Mouse (Mus musculus) lung, postnatal 0 days (tissue): ENCODE results near the gene Dthd1. TPM values are rescaled to one million over a fixed set of nuclear protein-coding genes. Genes with fewer than 3 reads are reported as not detected.
A peak's percentile ranks its signal among the peaks of the same experiment; 100 is the strongest.

ENCODE experiments used
- ATAC-seq: fragments of 200-750 bp; cut with Nextera tagmentation; 2 replicates; pipeline ENCODE4 v1.8.0; 2017; ENCODE audit warnings: moderate library complexity
- DNase-seq: peaks from one replicate; pipeline ENCODE4 v3.0.0-alpha.2; 2016; ENCODE audit warnings: low spot score
- H3K27ac ChIP-seq: fragments of 300-500 bp; sonication (generic); 2 replicates; pipeline ENCODE4 v1.5.1; 2014; ENCODE audit warnings: antibody characterized with exemption, mild to moderate bottlenecking, low read length, mixed read lengths
- H3K27me3 ChIP-seq: fragments of 300-500 bp; sonication (generic); replicated peaks from 2 replicates; pipeline ENCODE4 v1.6.1; 2014; ENCODE audit warnings: low read length, mixed read lengths; ENCODE audit not compliant: insufficient read depth
- H3K36me3 ChIP-seq: fragments of 300-500 bp; sonication (generic); 2 replicates; pipeline ENCODE4 v1.6.1; 2014; ENCODE audit warnings: low read length, mixed read lengths; ENCODE audit not compliant: insufficient read depth
- H3K4me1 ChIP-seq: fragments of 300-500 bp; sonication (generic); 2 replicates; pipeline ENCODE4 v1.6.1; 2014; ENCODE audit warnings: antibody characterized with exemption, low read depth, low read length, mixed read lengths; ENCODE audit not compliant: insufficient read depth
- H3K4me2 ChIP-seq: fragments of 300-500 bp; sonication (generic); replicated peaks from 2 replicates; pipeline ENCODE4 v1.6.1; 2014; ENCODE audit warnings: low read depth, mild to moderate bottlenecking, low read length, moderate library complexity, mixed read lengths
- H3K4me3 ChIP-seq: fragments of 300-500 bp; sonication (generic); 2 replicates; pipeline ENCODE4 v1.5.1; 2014; ENCODE audit warnings: low read depth, low read length
- H3K9ac ChIP-seq: fragments of 300-500 bp; sonication (generic); replicated peaks from 2 replicates; pipeline ENCODE4 v1.6.1; 2014; ENCODE audit warnings: low read depth, mild to moderate bottlenecking
- H3K9me3 ChIP-seq: fragments of 300-500 bp; sonication (generic); 2 replicates; pipeline ENCODE4 v1.6.1; 2016; ENCODE audit warnings: low read length, mixed read lengths
- CTCF ChIP-seq: IDR thresholded peaks from 2 replicates; pipeline ENCODE4 v1.5.1; 2016; ENCODE audit warnings: antibody characterized with exemption, mild to moderate bottlenecking
- EP300 ChIP-seq: IDR thresholded peaks from 2 replicates; pipeline ENCODE4 v1.6.1; 2016; ENCODE audit warnings: antibody characterized with exemption, mild to moderate bottlenecking, control low read depth
- WGBS: fragments of 180-500 bp; shearing (Covaris S2); extraction: QIAGEN DNeasy Blood & Tissue Kit; methylation state at CpG from one replicate; pipeline ENCODE4 v1.1.7; 2014; 5-methylcytosine and 5-hydroxymethylcytosine counted together
- polyA plus RNA-seq: library from polyadenylated mRNA; unstranded; fragments of >200 nt; fragmentation: Nextera tagmentation; extraction: Ambion mirVana; gene quantifications from 2 replicates; pipeline ENCODE4 v1.2.1, GENCODE M21; 2015

Dthd1 gene
- polyA plus RNA-seq, 1 experiment from 2014 or later: not detected

GRCm38 (mm10) chr5:62857502-62857901, 43.9 kb downstream of the Dthd1 start:
- TF ChIP-seq CTCF: no peak
- no peak for TF ChIP-seq EP300
- Histone ChIP-seq H3K36me3 (no peaks in the 10 kb centered on the region), H3K4me3 (no peak overlapping the region), H3K27me3 (no peaks in the 10 kb centered on the region), H3K9me3 (no peaks in the 10 kb centered on the region), H3K4me1 (no peaks in the 10 kb centered on the region), H3K4me2 (no peak overlapping the region), H3K27ac (no peak overlapping the region), H3K9ac (no peak overlapping the region)
- ATAC-seq (no peak), DNase-seq (no peak)
- WGBS: 64% methylated on average over 1 of the region's 1 CpGs

- 47% methylated on average over 2 of the region's 2 CpGs for WGBS
- ATAC-seq (no peak), DNase-seq (no peak)
- Histone ChIP-seq H3K27ac (no peak overlapping the region), H3K4me2 (no peak overlapping the region), H3K36me3 (no peaks in the 10 kb centered on the region), H3K4me3 (no peak overlapping the region), H3K9ac (no peak overlapping the region), H3K4me1 (no peaks in the 10 kb centered on the region), H3K27me3 (no peaks in the 10 kb centered on the region), H3K9me3 (no peaks in the 10 kb centered on the region)
- TF ChIP-seq CTCF (no peak), EP300 (no peak)
Observed at GRCm38 (mm10) chr5:62858282-62858681, 44.7 kb downstream of the Dthd1 start.

GRCm38 (mm10) chr5:62864348-62864747, 50.7 kb downstream of the Dthd1 start:
- H3K27ac ChIP-seq: no peak overlapping the region
- no peak overlapping the region for H3K4me2 ChIP-seq
- WGBS: 64% methylated on average over 3 of the region's 3 CpGs
- H3K9me3 ChIP-seq: no peaks in the 10 kb centered on the region
- TF ChIP-seq EP300: no peak
- no peak for TF ChIP-seq CTCF
- DNase-seq: no peak
- H3K4me3 ChIP-seq: no peak overlapping the region
- H3K4me1 ChIP-seq: no peaks in the 10 kb centered on the region
- no peak overlapping the region for H3K9ac ChIP-seq
- no peaks in the 10 kb centered on the region for H3K36me3 ChIP-seq
- H3K27me3 ChIP-seq: no peaks in the 10 kb centered on the region
- no peak for ATAC-seq

- ATAC-seq: no peak; the same call in 1 of the 2 replicates
- Histone ChIP-seq H3K9ac (no peak overlapping the region), H3K4me2 (no peak overlapping the region), H3K36me3 (no peaks in the 10 kb centered on the region), H3K4me3 (no peak overlapping the region), H3K27me3 (no peaks in the 10 kb centered on the region), H3K4me1 (no peaks in the 10 kb centered on the region), H3K27ac (no peak overlapping the region), H3K9me3 (no peaks in the 10 kb centered on the region)
- TF ChIP-seq CTCF (no peak), EP300 (peak; percentile 40; the same call in 1 of the 2 replicates)
- peak; percentile 30 for DNase-seq
Observed at GRCm38 (mm10) chr5:62867003-62867402, 53.4 kb downstream of the Dthd1 start.

GRCm38 (mm10) chr5:62879530-62879929, 65.9 kb downstream of the Dthd1 start:
- no peak for DNase-seq
- WGBS: 40% methylated on average over 1 of the region's 1 CpGs
- H3K4me3 ChIP-seq: no peak overlapping the region

GRCm38 (mm10) chr5:62895326-62895725, 81.7 kb downstream of the Dthd1 start:
- no peaks in the 10 kb centered on the region for H3K36me3 ChIP-seq
- TF ChIP-seq EP300: no peak
- peak; percentile 72 for TF ChIP-seq CTCF
- no peaks in the 10 kb centered on the region for H3K4me1 ChIP-seq
- H3K27me3 ChIP-seq: no peaks in the 10 kb centered on the region
- ATAC-seq: no peak
- no peak overlapping the region for H3K4me2 ChIP-seq
- WGBS: 38% methylated on average over 3 of the region's 3 CpGs
- peak; percentile 54 for DNase-seq
- no peak overlapping the region for H3K4me3 ChIP-seq
- H3K9me3 ChIP-seq: no peaks in the 10 kb centered on the region
- no peak overlapping the region for H3K27ac ChIP-seq
- no peak overlapping the region for H3K9ac ChIP-seq

More at GRCm38 (mm10) chr5:62879530-62879929, 65.9 kb downstream of the Dthd1 start:
- Histone ChIP-seq H3K4me1 (no peaks in the 10 kb centered on the region), H3K27ac (no peak overlapping the region), H3K27me3 (no peaks in the 10 kb centered on the region), H3K4me2 (no peak overlapping the region), H3K36me3 (no peaks in the 10 kb centered on the region), H3K9ac (no peak overlapping the region), H3K9me3 (no peaks in the 10 kb centered on the region)
- ATAC-seq: no peak
- TF ChIP-seq EP300: no peak
- TF ChIP-seq CTCF: no peak

GRCm38 (mm10) chr5:62906954-62907353, 93.3 kb downstream of the Dthd1 start:
- WGBS: 70% methylated on average over 2 of the region's 2 CpGs
- Histone ChIP-seq H3K36me3 (no peaks in the 10 kb centered on the region), H3K4me3 (no peak overlapping the region), H3K9ac (no peak overlapping the region), H3K4me1 (no peaks in the 10 kb centered on the region), H3K9me3 (no peaks in the 10 kb centered on the region), H3K27ac (no peak overlapping the region), H3K27me3 (no peaks in the 10 kb centered on the region), H3K4me2 (no peak overlapping the region)
- ATAC-seq (no peak), DNase-seq (no peak)
- TF ChIP-seq EP300 (no peak), CTCF (no peak)
